ENCODE assay signal across 8 mouse cellular contexts in the genomic region with DNA sequence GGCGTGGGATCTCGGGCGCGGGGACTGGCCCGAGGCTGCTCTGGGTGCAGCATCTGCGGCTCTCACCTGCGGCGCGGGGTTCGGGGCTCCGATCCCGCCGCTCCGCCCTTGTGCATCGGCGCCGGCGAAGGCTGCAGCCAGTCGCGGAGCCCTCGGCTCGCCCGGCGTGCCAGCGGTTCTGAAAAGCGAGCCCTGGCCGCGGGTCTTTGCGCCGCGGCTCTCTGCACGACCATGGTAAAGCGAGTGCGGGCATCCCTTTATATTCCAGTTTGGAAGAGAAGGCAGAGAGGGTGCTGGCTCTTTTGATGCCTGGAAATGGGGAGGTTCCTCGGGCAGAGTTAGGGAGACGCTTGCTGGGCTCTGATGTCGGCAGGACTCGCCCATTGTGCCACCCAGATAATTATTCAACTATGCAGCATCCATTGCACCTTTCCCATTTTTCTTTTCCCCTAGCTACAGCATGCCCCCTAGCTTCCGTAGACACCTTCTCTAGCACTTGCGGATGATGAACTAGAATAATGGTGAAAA. TPM values are rescaled to one million over a fixed set of nuclear protein-coding genes. Genes with fewer than 3 reads are reported as not detected.
A peak's percentile ranks its signal among the peaks of the same experiment; 100 is the strongest.
DNase-seq lines count a peak whose midpoint lies in the region; ATAC-seq and TF ChIP-seq lines count a peak whose summit lies in the region.

No protein-coding gene starts in this region.

- peak; percentile 40 for ATAC-seq in Patski
- peak; percentile 9 for ATAC-seq in forebrain, embryonic 16.5 days
- peak; percentile 13 for ATAC-seq in hindbrain, embryonic 16.5 days
- ATAC-seq in inflammation-experienced regulatory T-cells, adult 6 months: no peak

- under 1% methylated on average over 33 of the region's 40 CpGs for WGBS in forebrain, embryonic 16.5 days
- under 1% methylated on average over 40 of the region's 40 CpGs for WGBS in hindbrain, embryonic 16.5 days

- TF ChIP-seq CTCF in Patski (IDR thresholded peaks at IDR 0.05): peak; percentile 69

- CTCF ChIA-PET in Patski (lab: Charles Lee): interaction anchor here (0.6 to 1.7 kb wide), 8 partner anchors 12 to 236 kb away, joined by 3 to 12 read pairs (median 4); no protein-coding TSS in a partner anchor

- H3K9ac ChIP-seq in forebrain, embryonic 16.5 days (replicated peaks; ENCODE audit: low read depth, low read length): peak overlapping the region; percentile 95
- H3K9ac ChIP-seq in hindbrain, embryonic 16.5 days (ENCODE audit: low read depth, low read length): peak overlapping the region; percentile 98

- H3K27ac ChIP-seq in forebrain, embryonic 16.5 days (ENCODE audit: low read length): peak overlapping the region; percentile 99
- H3K27ac ChIP-seq in hindbrain, embryonic 16.5 days (ENCODE audit: low read depth, low read length): peak overlapping the region; percentile 100

- no peaks in the 10 kb centered on the region for H3K36me3 ChIP-seq in forebrain, embryonic 16.5 days (ENCODE audit: control insufficient read depth, insufficient read depth)
- H3K36me3 ChIP-seq in hindbrain, embryonic 16.5 days (ENCODE audit: control insufficient read depth, insufficient read depth, low read length): no peaks in the 10 kb centered on the region

- peak overlapping the region; percentile 96 for H3K4me3 ChIP-seq in forebrain, embryonic 16.5 days (replicated peaks; ENCODE audit: low read length)
- H3K4me3 ChIP-seq in hindbrain, embryonic 16.5 days (ENCODE audit: low read length): peak overlapping the region; percentile 96

- DNase-seq in Patski (ENCODE audit: low read depth, low spot score): no peak
- DNase-seq in cerebellum, adult 11 months: peak; percentile 61
- peak; percentile 30 to 38 for DNase-seq in left cerebral cortex, adult 8-10 months (ENCODE audit: low spot score in 2 of 2)
- peak; percentile 48 for DNase-seq in mesoderm, embryonic 11.5 days (ENCODE audit: low read depth, low spot score)
- DNase-seq in right cerebral cortex, postnatal 25 days: peak; percentile 51

- POLR2A ChIA-PET in Patski (lab: Charles Lee): interaction anchor here (0.6 kb wide), 1 partner anchor 26 kb away, joined by 3 read pairs; no protein-coding TSS in a partner anchor

- H3K4me2 ChIP-seq in forebrain, embryonic 16.5 days (ENCODE audit: low read length): peak overlapping the region; percentile 53
- H3K4me2 ChIP-seq in hindbrain, embryonic 16.5 days (ENCODE audit: low read length): peak overlapping the region; percentile 66

- in situ Hi-C loops in Patski (cut with MboI; ENCODE audit: low pct_unique_long_range_greater_than_20kb): loop anchor here (5.0 to 25.0 kb wide), 2 partner anchors 232 to 622 kb away; a partner anchor contains a TSS

- H3K4me1 ChIP-seq in forebrain, embryonic 16.5 days (replicated peaks; ENCODE audit: control insufficient read depth, insufficient read depth, low read length): peaks cover 14% of the 10 kb centered on the region
- H3K4me1 ChIP-seq in hindbrain, embryonic 16.5 days (ENCODE audit: control insufficient read depth, insufficient read depth, low read depth, low read length): peaks cover 16% of the 10 kb centered on the region

- no peaks in the 10 kb centered on the region for H3K27me3 ChIP-seq in Patski
- H3K27me3 ChIP-seq in forebrain, embryonic 16.5 days (replicated peaks; ENCODE audit: control insufficient read depth, insufficient read depth, low read length): no peaks in the 10 kb centered on the region
- no peaks in the 10 kb centered on the region for H3K27me3 ChIP-seq in hindbrain, embryonic 16.5 days (replicated peaks; ENCODE audit: control insufficient read depth, insufficient read depth, low read length)

- H3K9me3 ChIP-seq in forebrain, embryonic 16.5 days (ENCODE audit: control insufficient read depth, low read length): no peaks in the 10 kb centered on the region
- no peaks in the 10 kb centered on the region for H3K9me3 ChIP-seq in hindbrain, embryonic 16.5 days (ENCODE audit: control insufficient read depth, low read length)

RNA-seq across cellular contexts. Expression of a gene that starts 1.1 kb away (rescaled TPM):
- 12.8 TPM for polyA plus RNA-seq in Patski (2021)
- 105 and 113 TPM in 2 replicates for polyA plus RNA-seq in forebrain, embryonic 16.5 days (2015; fragmentation: Nextera tagmentation; extraction: Ambion mirVana)
- 98.1 and 123 TPM in 2 replicates for polyA plus RNA-seq in hindbrain, embryonic 16.5 days (2015; fragmentation: Nextera tagmentation; extraction: Ambion mirVana)
- 100 to 1,000 TPM; 218 to 240 (median 222) TPM for total RNA-seq in left cerebral cortex, adult 8-10 months (2022)
- under 1 TPM in 1 of 3 experiments, not detected in 2; 0.29 TPM for polyA plus RNA-seq in inflammation-experienced regulatory T-cells, adult 6 months (2017; shearing (Covaris generic))

RNA-seq across cellular contexts. Expression of a gene that starts 1.2 kb away (rescaled TPM):
- 28.1 TPM for polyA plus RNA-seq in Patski (2021)
- 32.6 and 33.6 TPM in 2 replicates for polyA plus RNA-seq in forebrain, embryonic 16.5 days (2015; fragmentation: Nextera tagmentation; extraction: Ambion mirVana)
- polyA plus RNA-seq in hindbrain, embryonic 16.5 days (2015; fragmentation: Nextera tagmentation; extraction: Ambion mirVana): 18.8 and 22.1 TPM in 2 replicates
- 10 to 100 TPM; 39.4 to 42.8 (median 40.9) TPM for total RNA-seq in left cerebral cortex, adult 8-10 months (2022)
- 10 to 100 TPM; 58.8 to 86.5 (median 75.6) TPM for polyA plus RNA-seq in inflammation-experienced regulatory T-cells, adult 6 months (2017; shearing (Covaris generic))

Comparison
In these comparisons a context has a peak if more than half of its experiments do, and no peak if none do; other contexts are left out.
1. RNA of a gene that starts 1.1 kb away (polyA plus RNA-seq): 105 to 113 TPM in forebrain, embryonic 16.5 days, 98.1 to 123 TPM in hindbrain, embryonic 16.5 days and 12.8 TPM in Patski (single experiment); 0.29 TPM in inflammation-experienced regulatory T-cells, adult 6 months; every median in the first group is over 10 times any median in the second.